1 mouse cellular context compared by ENCODE assay signal in genomic region chr7:24524978-24525377, GRCm38 (mm10).
TF ChIP-seq lines count a peak whose summit lies in the region.

No protein-coding gene starts in this region.

TF ChIP-seq in MEL, 35 proteins besides CTCF, POLR2A, EP300 and RAD21:
- TF ChIP-seq SMC3 (IDR thresholded peaks at IDR 0.05; ENCODE audit: low read depth, low read length) (peak; percentile 21; the same call in 1 of the 2 replicates), ZMIZ1 (IDR thresholded peaks at IDR 0.05; ENCODE audit: low read depth, low read length) (no peak)
